Mouse (Mus musculus) small intestine, adult 2 months (tissue): ENCODE measurements around the gene Fbln2.

Source experiments
- CTCF ChIP-seq: fragments of 200-500 bp; IDR thresholded peaks from 2 replicates; pipeline ENCODE4 v1.5.1; 2012; ENCODE audit warnings: low read depth, mild to moderate bottlenecking, control low read depth, inconsistent platforms, low read length, moderate library complexity, mixed read lengths; ENCODE audit not compliant: insufficient replicate concordance, insufficient read length; ENCODE audit errors: extremely low read depth
- POLR2A ChIP-seq: fragments of 200-500 bp; IDR thresholded peaks from 2 replicates; pipeline ENCODE4 v1.6.1; 2012; ENCODE audit warnings: low read depth, mild to moderate bottlenecking, control low read depth, inconsistent platforms, low read length, moderate library complexity

GRCm38 (mm10) chr6:91268318-91268717, 56.1 kb downstream of the Fbln2 start:
- TF ChIP-seq POLR2A (no peak), CTCF (no peak)
